Mouse (Mus musculus): Measurements from ENCODE around the gene Naa38. TPM values are rescaled to one million over a fixed set of nuclear protein-coding genes. Genes with fewer than 3 reads are reported as not detected.
A peak's percentile ranks its signal among the peaks of the same experiment; 100 is the strongest.

The Naa38 gene
- polyA plus RNA-seq, 1 experiment from 2014 or later, result 83.9 TPM

GRCm38 (mm10) chr11:69410310-69411072, 15.2 kb downstream of the Naa38 start:
- Histone ChIP-seq H3K4me2 (ENCODE audit: low read depth, low read length) (peak overlapping the region; percentile 93), H3K36me3 (replicated peaks; ENCODE audit: insufficient read depth, low read length) (peaks cover 23% of the 10 kb centered on the region)
- DNase-seq, result peak; percentile 72

GRCm38 (mm10) chr11:69411073-69411535, 15.8 kb downstream of the Naa38 start:
- Histone ChIP-seq H3K4me3 (ENCODE audit: low read depth, low read length) (peak overlapping the region; percentile 77), H3K27me3 (ENCODE audit: insufficient read depth, low read length) (no peaks in the 10 kb centered on the region), H3K9ac (replicated peaks) (peak overlapping the region; percentile 89), H3K36me3 (replicated peaks; ENCODE audit: insufficient read depth, low read length) (peaks cover 18% of the 10 kb centered on the region), H3K27ac (ENCODE audit: low read depth) (peak overlapping the region; percentile 97), H3K4me2 (ENCODE audit: low read depth, low read length) (peak overlapping the region; percentile 93), H3K9me3 (ENCODE audit: low read length) (no peaks in the 10 kb centered on the region), H3K4me1 (ENCODE audit: insufficient read depth) (peaks cover 48% of the 10 kb centered on the region)
- ATAC-seq (peak; percentile 62), DNase-seq (peak; percentile 97)
- TF ChIP-seq EP300 (IDR thresholded peaks at IDR 0.05; ENCODE audit: low read depth) (no peak), CTCF (IDR thresholded peaks at IDR 0.05; ENCODE audit: low read depth) (no peak)
- WGBS (ENCODE audit: insufficient replicate concordance), result under 1% methylated on average over 26 of the region's 26 CpGs

More at GRCm38 (mm10) chr11:69410310-69411072, 15.2 kb downstream of the Naa38 start:
- Histone ChIP-seq H3K9ac (replicated peaks) (peak overlapping the region; percentile 89), H3K4me1 (ENCODE audit: insufficient read depth) (peaks cover 43% of the 10 kb centered on the region), H3K27me3 (ENCODE audit: insufficient read depth, low read length) (no peaks in the 10 kb centered on the region), H3K4me3 (ENCODE audit: low read depth, low read length) (peak overlapping the region; percentile 77), H3K9me3 (ENCODE audit: low read length) (no peaks in the 10 kb centered on the region), H3K27ac (ENCODE audit: low read depth) (peak overlapping the region; percentile 97)
- ATAC-seq, result peak; percentile 3
- TF ChIP-seq EP300 (IDR thresholded peaks at IDR 0.05; ENCODE audit: low read depth) (peak; percentile 49), CTCF (IDR thresholded peaks at IDR 0.05; ENCODE audit: low read depth) (no peak)
- under 1% methylated on average over 41 of the region's 41 CpGs for WGBS (ENCODE audit: insufficient replicate concordance)

- ATAC-seq (peak; percentile 43), DNase-seq (peak; percentile 88)
- H3K9ac ChIP-seq (replicated peaks), result peak overlapping the region; percentile 89
- H3K4me3 ChIP-seq (ENCODE audit: low read depth, low read length), result peak overlapping the region; percentile 77
- H3K4me1 ChIP-seq (ENCODE audit: insufficient read depth), result peaks cover 50% of the 10 kb centered on the region
- peak overlapping the region; percentile 93 for H3K4me2 ChIP-seq (ENCODE audit: low read depth, low read length)
- WGBS (ENCODE audit: insufficient replicate concordance), result 1% methylated on average over 31 of the region's 39 CpGs
- no peaks in the 10 kb centered on the region for H3K9me3 ChIP-seq (ENCODE audit: low read length)
- TF ChIP-seq CTCF (IDR thresholded peaks at IDR 0.05; ENCODE audit: low read depth), result no peak
- no peak for TF ChIP-seq EP300 (IDR thresholded peaks at IDR 0.05; ENCODE audit: low read depth)
- H3K27ac ChIP-seq (ENCODE audit: low read depth), result peak overlapping the region; percentile 97
- peaks cover 13% of the 10 kb centered on the region for H3K36me3 ChIP-seq (replicated peaks; ENCODE audit: insufficient read depth, low read length)
- no peaks in the 10 kb centered on the region for H3K27me3 ChIP-seq (ENCODE audit: insufficient read depth, low read length)
These were observed 16.4 kb downstream of the Naa38 start for GRCm38 (mm10) chr11:69411538-69412203.

GRCm38 (mm10) chr11:69412548-69412947, 17.3 kb downstream of the Naa38 start:
- Histone ChIP-seq H3K9ac (replicated peaks) (no peak overlapping the region), H3K4me3 (ENCODE audit: low read depth, low read length) (peak overlapping the region; percentile 77), H3K4me2 (ENCODE audit: low read depth, low read length) (peak overlapping the region; percentile 93), H3K4me1 (ENCODE audit: insufficient read depth) (peaks cover 58% of the 10 kb centered on the region), H3K27ac (ENCODE audit: low read depth) (peak overlapping the region; percentile 97; the same call in 1 of the 2 replicates), H3K27me3 (ENCODE audit: insufficient read depth, low read length) (no peaks in the 10 kb centered on the region), H3K9me3 (ENCODE audit: low read length) (no peaks in the 10 kb centered on the region), H3K36me3 (replicated peaks; ENCODE audit: insufficient read depth, low read length) (peaks cover 5% of the 10 kb centered on the region)
- TF ChIP-seq CTCF (IDR thresholded peaks at IDR 0.05; ENCODE audit: low read depth) (no peak), EP300 (IDR thresholded peaks at IDR 0.05; ENCODE audit: low read depth) (no peak)
- DNase-seq (no peak), ATAC-seq (no peak)
- WGBS (ENCODE audit: insufficient replicate concordance), result 71% methylated on average over 7 of the region's 7 CpGs

- ATAC-seq, result no peak
- no peak for DNase-seq
- Histone ChIP-seq H3K9me3 (ENCODE audit: low read length) (no peaks in the 10 kb centered on the region), H3K27ac (ENCODE audit: low read depth) (peak within 1 kb of the TSS; percentile 97), H3K27me3 (ENCODE audit: insufficient read depth, low read length) (no peaks in the 10 kb centered on the region), H3K36me3 (replicated peaks; ENCODE audit: insufficient read depth, low read length) (no peaks in the 10 kb centered on the region), H3K9ac (replicated peaks) (peak within 1 kb of the TSS; percentile 72), H3K4me3 (ENCODE audit: low read depth, low read length) (peak within 1 kb of the TSS; percentile 77), H3K4me1 (ENCODE audit: insufficient read depth) (peaks cover 60% of the 10 kb centered on the region), H3K4me2 (ENCODE audit: low read depth, low read length) (peak within 1 kb of the TSS; percentile 93)
- 41% methylated on average over 12 of the region's 12 CpGs for WGBS (ENCODE audit: insufficient replicate concordance)
- TF ChIP-seq CTCF (IDR thresholded peaks at IDR 0.05; ENCODE audit: low read depth), result no peak
- TF ChIP-seq EP300 (IDR thresholded peaks at IDR 0.05; ENCODE audit: low read depth), result no peak
These were observed 18.2 kb downstream of the Naa38 start, which contains the start of gene Kdm6b for GRCm38 (mm10) chr11:69413221-69414181. Gene Kdm6b, minus strand, starts transcription at chr11:69413675.

Data from liver, postnatal 0 days (tissue).